Mouse (Mus musculus) kidney, postnatal 14 days (tissue): ENCODE data around the gene Rwdd2b.
A peak's percentile ranks its signal among the peaks of the same experiment; 100 is the strongest.

Source experiments
- DNase-seq: peaks from one replicate; pipeline ENCODE4 v3.0.0; 2022; ENCODE audit warnings: mixed read lengths

Gene Rwdd2b

DNA sequence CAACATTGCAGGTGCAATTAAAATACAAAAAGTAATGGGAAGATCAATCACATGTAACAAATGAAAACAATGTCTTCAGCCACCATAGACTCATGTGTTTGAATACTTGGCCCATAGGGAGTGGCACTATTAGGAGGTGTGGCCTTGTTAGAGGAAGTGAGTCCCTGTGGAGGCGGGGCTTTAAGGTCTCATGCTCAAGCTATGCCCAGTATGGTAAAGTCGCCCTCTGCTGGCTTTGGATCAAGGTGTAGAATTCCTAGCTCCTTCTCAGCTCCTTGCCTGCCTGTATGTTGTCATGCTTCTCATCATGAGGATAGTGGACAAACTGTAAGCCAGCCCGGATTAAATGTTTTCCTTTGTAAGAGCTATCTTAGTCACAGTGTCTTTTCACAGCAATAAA is 35.4 kb downstream of the Rwdd2b start:
- DNase-seq, result peak; percentile 17

DNA sequence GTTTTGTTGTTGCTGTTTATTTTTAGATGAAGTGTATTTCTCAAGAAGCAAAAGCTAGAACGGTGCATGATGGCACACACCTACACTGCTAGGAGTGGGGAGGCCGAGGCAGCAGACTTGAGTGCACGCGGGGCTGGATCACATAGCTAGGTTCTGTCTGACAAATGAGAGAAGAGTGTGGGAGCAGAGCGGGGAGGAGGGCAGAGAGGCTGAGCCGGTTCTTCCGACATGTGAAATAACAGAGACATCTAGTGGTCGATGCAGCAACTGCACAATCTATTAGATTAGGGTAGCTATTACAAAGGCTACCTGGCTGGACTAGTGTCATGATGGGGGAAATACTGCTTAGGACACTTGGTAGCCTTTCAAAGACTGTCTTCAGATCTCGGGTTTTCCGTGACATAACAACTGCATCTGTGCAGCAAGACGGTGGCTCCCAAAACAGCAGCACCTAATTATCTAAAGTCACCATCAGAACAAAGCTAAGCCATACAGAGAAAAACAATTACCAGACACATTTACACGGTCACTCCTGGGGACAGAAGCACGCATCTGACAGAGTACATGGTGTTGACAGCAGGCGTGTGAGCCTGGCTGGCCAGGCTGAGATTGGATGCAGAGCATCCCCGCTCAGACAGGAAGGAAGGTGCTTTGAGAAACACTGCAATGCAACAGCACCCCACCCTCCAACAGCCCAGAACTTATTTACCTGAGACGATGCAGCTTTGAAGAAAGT is 46.4 kb downstream of the Rwdd2b start:
- DNase-seq, result peak; percentile 77

DNA sequence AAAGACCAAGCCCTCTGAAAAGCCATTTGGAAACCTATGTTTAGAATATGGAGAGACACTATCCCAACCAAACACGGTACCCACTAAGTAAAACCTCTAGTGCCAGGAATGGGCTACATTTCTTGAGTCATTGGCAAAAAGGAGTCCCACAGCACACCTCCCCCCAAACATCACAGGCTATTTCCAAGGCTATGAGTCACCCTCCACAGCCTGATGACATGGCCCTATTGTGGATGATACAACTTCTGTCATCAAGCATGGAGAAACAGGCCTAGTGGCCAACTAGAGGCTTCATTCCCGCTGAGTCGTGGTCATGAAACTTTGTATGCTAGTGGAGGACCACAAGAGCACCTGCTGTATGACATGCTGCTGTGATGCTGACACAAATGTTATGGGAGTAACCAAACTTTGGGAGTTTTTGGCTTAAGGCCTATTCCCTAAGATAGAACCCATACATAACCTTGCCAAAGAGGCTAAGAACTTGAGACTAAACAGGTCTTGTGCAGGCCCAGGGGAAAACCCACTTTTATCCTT is 52.9 kb downstream of the Rwdd2b start:
- DNase-seq, result no peak

DNA sequence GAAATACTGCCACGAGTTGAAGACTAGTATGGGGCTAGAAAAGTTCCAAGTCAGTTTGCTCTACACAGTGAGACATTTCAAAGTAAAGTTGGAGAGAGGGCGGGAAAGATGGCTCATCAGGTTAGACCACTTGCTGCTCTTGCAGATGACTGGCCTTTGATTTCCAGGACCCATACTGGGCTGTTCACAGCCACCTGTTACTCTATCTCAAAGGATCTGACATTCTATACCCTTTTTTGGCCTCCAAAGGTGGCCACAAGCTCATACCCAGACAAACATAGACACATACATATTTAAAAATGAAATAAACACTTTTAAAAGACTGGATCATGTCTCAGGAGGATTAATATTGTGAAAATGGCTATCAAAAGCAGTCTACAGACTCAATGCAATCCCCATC is 56.0 kb downstream of the Rwdd2b start:
- DNase-seq, result no peak
